ENCODE assay signal across 20 mouse cellular contexts in the genomic region with DNA sequence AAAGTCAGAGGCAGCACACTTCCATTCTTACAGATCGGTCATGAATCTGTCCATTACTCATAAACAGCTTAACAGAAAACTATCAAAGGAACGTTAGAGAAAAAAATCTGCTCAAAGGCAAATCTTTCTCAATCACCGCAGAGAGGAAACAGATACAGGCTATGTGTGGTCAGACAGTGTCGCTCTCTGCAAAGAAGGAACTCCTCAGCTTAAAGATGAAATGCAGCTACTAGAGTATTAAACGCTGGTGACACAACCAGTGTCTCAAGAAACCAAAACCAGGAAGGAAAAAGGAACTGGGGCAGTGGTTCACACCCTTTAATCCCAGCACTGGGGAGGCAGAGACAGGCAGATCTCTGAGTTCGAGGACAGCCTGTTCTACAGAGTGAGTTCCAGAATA. TPM values are rescaled to one million over a fixed set of nuclear protein-coding genes. Genes with fewer than 3 reads are reported as not detected.
"Had no signal": no experiment of that assay in that cellular context is flagged by ENCODE, and none has a peak within 500 bp of the region (broad histone marks: within the 10 kb centered on the region; RNA-seq: fewer than 3 reads in every experiment).

No protein-coding gene starts in this region.

- H3K9me3 ChIP-seq: limb, embryonic 15.5 days; liver, embryonic 15.5 days; megakaryocyte, embryonic 14.5 days; neural tube, embryonic 12.5 days; stomach, embryonic 15.5 days had no signal

- H3K27ac ChIP-seq: left cerebral cortex, adult 2 months; limb, embryonic 15.5 days; liver, embryonic 15.5 days; neural tube, embryonic 12.5 days; stomach, embryonic 15.5 days had no signal

- DNase-seq: kidney, adult 8-10 months; kidney, postnatal 25 days; lung, embryonic 14.5 days; lung, postnatal 10 days; right cerebral cortex, postnatal 14 days; thymus, adult 2 months; thymus, postnatal 25 days had no signal

- H3K9ac ChIP-seq: limb, embryonic 15.5 days; liver, embryonic 15.5 days; lung, embryonic 14.5 days; neural tube, embryonic 12.5 days; stomach, embryonic 15.5 days had no signal

- H3K4me1 ChIP-seq: neural tube, embryonic 12.5 days had no signal

- H3K27me3 ChIP-seq: limb, embryonic 15.5 days; liver, embryonic 15.5 days; megakaryocyte, embryonic 14.5 days; neural tube, embryonic 12.5 days; stomach, embryonic 15.5 days had no signal

- H3K4me3 ChIP-seq: left cerebral cortex, adult 2 months; limb, embryonic 15.5 days; liver, embryonic 15.5 days; megakaryocyte, embryonic 14.5 days; myocyte; neural tube, embryonic 12.5 days; stomach, embryonic 15.5 days had no signal

- H3K4me2 ChIP-seq: limb, embryonic 15.5 days; liver, embryonic 15.5 days; lung, embryonic 14.5 days; midbrain, embryonic 11.5 days; neural tube, embryonic 12.5 days; stomach, embryonic 15.5 days had no signal

- ATAC-seq: intestine, postnatal 0 days; midbrain, embryonic 16.5 days had no signal

RNA-seq across cellular contexts. Expression of a gene that starts 29.0 kb away (rescaled TPM):
- polyA plus RNA-seq: kidney, embryonic 16.5 days; limb, embryonic 11.5 days; liver, embryonic 15.5 days; lung, embryonic 14.5 days; myocyte; spleen, adult 2 months had no signal
